Mouse (Mus musculus): ENCODE measurements at regions not wholly inside any gene's neighbourhood (a gene's known extent, or its start where the extent isn't known, plus 50 kb on each side); places are given as distances from the start of the nearest gene placed in this dataset.

DNA sequence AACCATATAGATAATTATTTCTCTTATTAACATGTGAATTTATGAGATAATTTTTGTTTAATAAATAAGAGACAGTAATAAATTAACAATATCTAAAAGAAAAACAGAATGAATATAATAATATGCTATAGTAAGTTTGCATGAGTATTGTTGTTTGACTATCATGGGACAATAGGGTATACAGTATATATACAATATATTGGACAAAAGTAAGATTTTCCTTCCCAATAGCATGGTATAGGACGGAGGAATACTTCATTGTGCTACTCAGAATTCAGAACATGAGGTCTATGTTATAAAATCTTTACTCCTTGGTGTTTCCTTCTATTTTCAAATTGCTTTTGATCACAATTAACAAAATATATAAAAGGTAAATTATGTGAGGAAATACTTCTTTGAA is 771.0 kb upstream of the Pcdh20 start:
- no peaks in the 10 kb centered on the region for H3K4me1 ChIP-seq (ENCODE audit: control insufficient read depth, insufficient read depth, low read length)
- no peak overlapping the region for H3K27ac ChIP-seq (ENCODE audit: insufficient read depth, low read length)
- TF ChIP-seq CTCF (IDR thresholded peaks at IDR 0.05; ENCODE audit: extremely low read depth, insufficient read depth, low read length) (no peak), POLR2A (IDR thresholded peaks at IDR 0.05; ENCODE audit: extremely low read depth, insufficient read depth, low read length) (no peak)
- no peak overlapping the region for H3K4me3 ChIP-seq (ENCODE audit: insufficient read depth, low read length)

DNA sequence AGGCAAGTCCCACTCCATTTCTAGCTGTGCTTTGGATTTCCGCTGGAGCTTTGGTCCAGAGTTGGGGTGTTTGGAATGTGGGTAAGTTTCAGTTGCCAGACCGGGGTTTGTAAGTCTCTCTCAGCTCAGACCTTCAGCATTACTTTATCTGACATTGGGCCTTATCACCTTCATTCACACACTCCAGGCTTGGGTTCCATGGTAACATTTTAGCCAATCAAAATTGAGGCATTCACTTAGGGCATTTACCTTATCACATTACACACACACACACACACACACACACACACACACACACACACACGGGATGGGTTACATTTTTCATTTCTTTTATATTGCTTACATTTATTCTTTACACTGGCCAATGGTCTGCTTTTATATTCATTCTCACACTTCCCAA is 765.3 kb upstream of the Pcdh20 start:
- H3K27ac ChIP-seq (ENCODE audit: insufficient read depth, low read length): no peak overlapping the region
- TF ChIP-seq POLR2A (IDR thresholded peaks at IDR 0.05; ENCODE audit: extremely low read depth, insufficient read depth, low read length): no peak
- TF ChIP-seq CTCF (IDR thresholded peaks at IDR 0.05; ENCODE audit: extremely low read depth, insufficient read depth, low read length): no peak
- no peaks in the 10 kb centered on the region for H3K4me1 ChIP-seq (ENCODE audit: control insufficient read depth, insufficient read depth, low read length)
- no peak overlapping the region for H3K4me3 ChIP-seq (ENCODE audit: insufficient read depth, low read length)

DNA sequence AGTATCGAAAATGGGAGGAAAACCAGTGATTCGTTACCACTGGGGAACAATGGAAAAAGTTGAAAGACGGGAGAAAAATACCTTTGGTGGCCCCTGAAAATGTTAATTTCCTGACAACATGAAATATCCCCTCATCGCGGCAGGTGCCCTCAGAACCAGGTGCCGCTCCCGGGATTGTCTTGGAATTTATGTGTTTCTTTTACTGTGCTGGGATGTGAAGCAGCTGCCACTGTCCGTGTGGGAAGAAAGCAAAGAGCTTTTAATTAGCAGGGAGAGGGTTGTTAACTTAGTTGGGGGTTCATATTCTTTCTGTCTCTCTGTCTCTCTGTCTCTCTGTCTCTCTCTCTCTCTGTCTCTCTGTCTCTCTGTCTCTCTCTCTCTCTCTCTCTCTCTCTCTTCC is 759.3 kb upstream of the Pcdh20 start:
- no peak overlapping the region for H3K4me3 ChIP-seq (ENCODE audit: insufficient read depth, low read length)
- H3K4me1 ChIP-seq (ENCODE audit: control insufficient read depth, insufficient read depth, low read length): no peaks in the 10 kb centered on the region
- no peak overlapping the region for H3K27ac ChIP-seq (ENCODE audit: insufficient read depth, low read length)
- TF ChIP-seq CTCF (IDR thresholded peaks at IDR 0.05; ENCODE audit: extremely low read depth, insufficient read depth, low read length) (no peak), POLR2A (IDR thresholded peaks at IDR 0.05; ENCODE audit: extremely low read depth, insufficient read depth, low read length) (no peak)

DNA sequence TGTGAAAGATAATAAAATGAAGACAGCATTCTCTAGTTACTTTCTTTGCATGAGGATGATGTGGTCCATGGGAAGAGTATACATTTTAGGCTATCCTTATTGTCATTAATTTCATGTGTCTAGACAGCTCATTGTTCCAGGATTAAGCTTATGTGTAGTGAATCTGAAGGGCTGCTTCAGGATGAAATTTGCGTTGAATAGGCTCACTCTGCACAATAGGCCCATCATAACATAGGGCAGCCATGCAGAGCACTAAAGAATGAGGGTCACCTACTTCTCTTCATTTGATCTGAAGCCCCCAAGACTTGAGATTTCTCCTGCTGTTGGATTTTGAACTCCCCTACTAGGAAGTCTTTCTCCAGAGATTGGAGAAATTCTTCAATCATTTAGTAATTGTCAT is 746.2 kb upstream of the Pcdh20 start:
- Histone ChIP-seq H3K4me1 (ENCODE audit: control insufficient read depth, insufficient read depth, low read length) (no peaks in the 10 kb centered on the region), H3K4me3 (ENCODE audit: insufficient read depth, low read length) (no peak overlapping the region)

DNA sequence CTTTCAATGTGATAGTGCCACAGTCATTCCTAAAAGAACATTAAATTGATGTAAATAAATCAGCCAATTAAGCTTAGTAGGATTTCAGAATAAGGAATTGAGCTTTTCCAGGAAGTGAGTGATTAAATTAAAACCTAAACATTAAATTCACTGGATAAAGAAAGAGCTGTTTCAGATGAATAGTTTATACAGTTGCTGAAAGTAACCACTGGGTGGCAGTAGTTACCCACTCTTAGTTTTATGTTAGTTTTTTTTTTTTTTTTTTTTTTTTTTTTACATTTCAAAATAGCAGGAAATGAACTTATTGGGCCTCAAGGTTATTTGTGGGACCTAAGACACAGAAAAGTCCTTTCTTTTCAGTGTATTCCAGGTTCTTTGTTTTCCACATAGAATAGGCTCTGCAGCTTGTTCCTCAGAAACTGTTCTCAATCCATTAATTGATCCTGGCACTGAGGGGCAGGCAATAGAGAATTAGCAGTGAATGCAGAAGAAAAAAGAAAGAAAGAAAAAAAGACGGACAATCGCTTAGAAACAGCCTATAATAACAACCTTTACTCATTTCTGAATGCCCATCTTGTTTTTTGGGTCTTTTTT is 710.3 kb upstream of the Pcdh20 start:
- no peak overlapping the region for H3K4me3 ChIP-seq (ENCODE audit: insufficient read depth, low read length)
- no peak for TF ChIP-seq POLR2A (IDR thresholded peaks at IDR 0.05; ENCODE audit: extremely low read depth, insufficient read depth, low read length)
- TF ChIP-seq CTCF (IDR thresholded peaks at IDR 0.05; ENCODE audit: extremely low read depth, insufficient read depth, low read length): no peak
- no peak overlapping the region for H3K27ac ChIP-seq (ENCODE audit: insufficient read depth, low read length)
- H3K4me1 ChIP-seq (ENCODE audit: control insufficient read depth, insufficient read depth, low read length): no peaks in the 10 kb centered on the region

More for the DNA sequence above, 746.2 kb upstream of the Pcdh20 start:
- no peak for TF ChIP-seq CTCF (IDR thresholded peaks at IDR 0.05; ENCODE audit: extremely low read depth, insufficient read depth, low read length)
- no peak for TF ChIP-seq POLR2A (IDR thresholded peaks at IDR 0.05; ENCODE audit: extremely low read depth, insufficient read depth, low read length)
- H3K27ac ChIP-seq (ENCODE audit: insufficient read depth, low read length): no peak overlapping the region

DNA sequence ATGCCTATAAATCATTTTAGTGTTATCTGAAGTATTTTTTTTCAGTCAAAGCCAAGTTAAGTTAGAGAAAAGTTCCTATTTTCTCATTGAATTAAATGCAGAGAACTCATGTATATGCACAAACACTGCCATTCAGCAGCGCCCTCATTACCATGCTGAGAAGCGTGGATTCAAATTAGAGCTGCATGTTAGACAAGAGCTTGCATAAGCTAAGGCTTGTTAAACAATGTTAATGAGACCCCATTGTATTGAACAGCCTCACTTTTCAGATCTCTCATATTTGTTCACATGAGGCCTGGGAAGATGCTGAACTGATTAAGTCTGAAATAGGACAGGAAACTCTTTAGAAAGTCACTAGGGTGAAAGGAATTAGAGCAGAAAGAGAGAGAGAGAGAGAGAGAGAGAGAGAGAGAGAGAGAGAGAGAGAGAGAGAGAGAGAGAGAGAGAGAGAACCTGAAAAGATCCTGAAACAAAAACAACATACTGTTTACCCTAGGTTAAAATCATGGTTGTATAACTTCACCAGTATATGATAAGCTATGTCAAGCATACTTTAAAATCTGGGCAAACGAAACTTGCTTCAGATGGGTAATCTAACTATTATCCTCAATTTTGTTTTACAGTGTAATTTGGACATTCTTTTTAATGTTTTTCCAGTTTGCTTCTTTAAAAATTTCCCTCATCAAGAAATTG is 671.9 kb upstream of the Pcdh20 start:
- TF ChIP-seq CTCF (IDR thresholded peaks at IDR 0.05; ENCODE audit: extremely low read depth, insufficient read depth, low read length) (no peak), POLR2A (IDR thresholded peaks at IDR 0.05; ENCODE audit: extremely low read depth, insufficient read depth, low read length) (no peak)
- Histone ChIP-seq H3K4me3 (ENCODE audit: insufficient read depth, low read length) (no peak overlapping the region), H3K4me1 (ENCODE audit: control insufficient read depth, insufficient read depth, low read length) (no peaks in the 10 kb centered on the region), H3K27ac (ENCODE audit: insufficient read depth, low read length) (no peak overlapping the region)

DNA sequence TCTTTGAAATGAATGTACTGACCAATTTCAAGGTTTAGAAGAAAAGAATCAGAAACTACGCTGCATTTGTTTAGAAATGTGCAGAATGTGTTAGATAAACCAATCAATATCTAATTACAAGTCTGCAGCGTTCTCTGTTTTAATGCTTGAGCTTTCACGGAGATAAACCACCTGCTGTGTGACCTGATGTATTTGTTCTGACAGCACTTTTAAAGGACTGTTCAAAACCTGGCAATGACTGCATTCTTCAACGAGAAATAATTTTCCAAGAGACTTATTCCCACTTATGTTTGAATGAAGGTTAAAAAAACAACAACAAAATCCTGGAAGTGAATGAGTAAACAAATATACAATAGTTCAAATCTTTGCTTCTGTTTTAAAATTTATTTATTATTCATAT is 628.1 kb upstream of the Pcdh20 start:
- Histone ChIP-seq H3K27ac (ENCODE audit: insufficient read depth, low read length) (no peak overlapping the region), H3K4me3 (ENCODE audit: insufficient read depth, low read length) (no peak overlapping the region), H3K4me1 (ENCODE audit: control insufficient read depth, insufficient read depth, low read length) (no peaks in the 10 kb centered on the region)
- no peak for TF ChIP-seq CTCF (IDR thresholded peaks at IDR 0.05; ENCODE audit: extremely low read depth, insufficient read depth, low read length)
- no peak for TF ChIP-seq POLR2A (IDR thresholded peaks at IDR 0.05; ENCODE audit: extremely low read depth, insufficient read depth, low read length)

DNA sequence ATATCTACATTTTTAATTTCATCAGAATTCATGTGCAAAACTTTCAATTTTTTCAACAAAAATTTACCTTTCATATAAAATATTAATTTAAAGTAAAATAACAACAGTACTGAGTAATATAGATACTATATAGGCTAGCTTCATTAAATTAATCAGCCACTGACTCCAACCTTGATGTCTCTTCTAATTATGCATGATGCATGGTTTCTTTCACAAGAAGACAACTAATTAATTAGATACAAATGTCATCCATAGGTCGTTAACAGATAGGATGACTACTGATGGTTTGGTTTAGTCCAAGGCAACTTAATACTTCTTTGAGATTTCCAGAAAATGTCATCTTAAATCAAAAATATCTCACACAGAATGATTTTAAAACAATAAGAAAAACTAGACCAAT is 618.5 kb upstream of the Pcdh20 start:
- TF ChIP-seq CTCF (IDR thresholded peaks at IDR 0.05; ENCODE audit: extremely low read depth, insufficient read depth, low read length): no peak
- TF ChIP-seq POLR2A (IDR thresholded peaks at IDR 0.05; ENCODE audit: extremely low read depth, insufficient read depth, low read length): no peak
- Histone ChIP-seq H3K4me1 (ENCODE audit: control insufficient read depth, insufficient read depth, low read length) (no peaks in the 10 kb centered on the region), H3K4me3 (ENCODE audit: insufficient read depth, low read length) (no peak overlapping the region), H3K27ac (ENCODE audit: insufficient read depth, low read length) (no peak overlapping the region)

DNA sequence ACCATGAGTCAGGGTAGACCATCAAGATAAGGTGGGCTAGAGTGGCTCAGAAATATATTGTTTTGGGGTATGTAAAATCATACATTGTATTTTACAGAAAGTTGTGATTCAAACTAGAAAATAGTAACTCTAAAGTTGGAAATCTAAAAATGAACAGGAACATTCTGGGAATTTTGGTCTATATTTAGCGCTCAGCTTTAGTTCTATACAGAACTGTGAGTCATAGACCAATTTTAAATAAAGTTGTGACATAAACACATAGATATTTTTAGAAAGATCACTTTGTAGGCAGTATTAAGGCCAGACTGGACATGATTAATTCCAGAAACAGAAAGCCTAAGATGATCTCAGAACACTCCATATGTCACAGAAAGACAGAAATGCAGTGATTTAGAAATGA is 604.8 kb upstream of the Pcdh20 start:
- no peak for TF ChIP-seq POLR2A (IDR thresholded peaks at IDR 0.05; ENCODE audit: extremely low read depth, insufficient read depth, low read length)
- TF ChIP-seq CTCF (IDR thresholded peaks at IDR 0.05; ENCODE audit: extremely low read depth, insufficient read depth, low read length): no peak
- Histone ChIP-seq H3K4me1 (ENCODE audit: control insufficient read depth, insufficient read depth, low read length) (no peaks in the 10 kb centered on the region), H3K27ac (ENCODE audit: insufficient read depth, low read length) (no peak overlapping the region), H3K4me3 (ENCODE audit: insufficient read depth, low read length) (no peak overlapping the region)

DNA sequence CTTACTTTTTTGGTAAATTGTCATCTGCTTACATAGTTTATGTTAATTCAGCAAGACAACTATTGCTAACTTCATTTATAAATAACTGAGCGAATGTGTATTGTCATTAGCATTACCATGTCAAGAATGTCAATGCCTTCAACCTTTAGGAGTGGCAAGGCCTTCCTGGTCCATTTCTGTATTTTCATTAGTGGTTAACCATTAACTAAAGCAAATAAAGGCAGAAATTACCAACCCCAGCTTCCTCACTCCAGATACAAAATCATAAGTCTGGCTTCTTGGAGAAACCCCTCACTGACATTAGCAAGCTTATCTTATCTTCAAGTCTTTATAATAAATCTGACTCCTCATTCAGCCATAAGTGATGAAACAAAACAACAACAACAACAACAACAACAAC is 592.8 kb upstream of the Pcdh20 start:
- no peak for TF ChIP-seq CTCF (IDR thresholded peaks at IDR 0.05; ENCODE audit: extremely low read depth, insufficient read depth, low read length)
- TF ChIP-seq POLR2A (IDR thresholded peaks at IDR 0.05; ENCODE audit: extremely low read depth, insufficient read depth, low read length): no peak
- Histone ChIP-seq H3K27ac (ENCODE audit: insufficient read depth, low read length) (no peak overlapping the region), H3K4me1 (ENCODE audit: control insufficient read depth, insufficient read depth, low read length) (no peaks in the 10 kb centered on the region), H3K4me3 (ENCODE audit: insufficient read depth, low read length) (no peak overlapping the region)

Measured in cortical plate, adult 2 months (tissue).